Mouse (Mus musculus) lung, embryonic 16.5 days (tissue): Measurements from ENCODE around the gene Ostf1. TPM values are rescaled to one million over a fixed set of nuclear protein-coding genes. Genes with fewer than 3 reads are reported as not detected.

Experiments
- ATAC-seq: fragments of 200-750 bp; cut with Nextera tagmentation; 2 replicates; pipeline ENCODE4 v1.8.0; 2017; ENCODE audit warnings: low read depth, mild to moderate bottlenecking, moderate library complexity
- H3K27ac ChIP-seq: fragments of 300-500 bp; sonication (generic); 2 replicates; pipeline ENCODE4 v1.5.1; 2014; ENCODE audit warnings: mild to moderate bottlenecking, control low read depth, low read length
- H3K27me3 ChIP-seq: fragments of 300-500 bp; sonication (generic); 2 replicates; pipeline ENCODE4 v1.6.1; 2014; ENCODE audit warnings: low read depth, low read length, mixed read lengths; ENCODE audit not compliant: control insufficient read depth, insufficient read depth
- H3K36me3 ChIP-seq: fragments of 300-500 bp; sonication (generic); 2 replicates; pipeline ENCODE4 v1.6.1; 2014; ENCODE audit warnings: low read length; ENCODE audit not compliant: control insufficient read depth, insufficient read depth
- H3K4me1 ChIP-seq: fragments of 300-500 bp; sonication (generic); replicated peaks from 2 replicates; pipeline ENCODE4 v1.6.1; 2014; ENCODE audit warnings: low read length, mixed read lengths; ENCODE audit not compliant: control insufficient read depth, insufficient read depth
- H3K4me2 ChIP-seq: fragments of 300-500 bp; sonication (generic); 2 replicates; pipeline ENCODE4 v1.6.1; 2014; ENCODE audit warnings: low read depth, low read length, control low read depth
- H3K4me3 ChIP-seq: fragments of 300-500 bp; sonication (generic); 2 replicates; pipeline ENCODE4 v1.5.1; 2014; ENCODE audit warnings: mild to moderate bottlenecking, low read length, control low read depth
- H3K9ac ChIP-seq: fragments of 300-500 bp; sonication (generic); 2 replicates; pipeline ENCODE4 v1.6.1; 2014; ENCODE audit warnings: low read length, control low read depth
- H3K9me3 ChIP-seq: fragments of 300-500 bp; sonication (generic); 2 replicates; pipeline ENCODE4 v1.6.1; 2016; ENCODE audit warnings: low read length; ENCODE audit not compliant: control insufficient read depth
- WGBS: fragments of 180-500 bp; shearing (Covaris S2); extraction: QIAGEN DNeasy Blood & Tissue Kit; methylation state at CpG from one replicate; pipeline ENCODE4 v1.1.7; 2014; 5-methylcytosine and 5-hydroxymethylcytosine counted together
- polyA plus RNA-seq: library from polyadenylated mRNA; unstranded; fragments of >200 nt; fragmentation: Nextera tagmentation; extraction: Ambion mirVana; gene quantifications from 2 replicates; pipeline ENCODE4 v1.2.1, GENCODE M21; 2015

The Ostf1 gene
- polyA plus RNA-seq, 1 experiment from 2014 or later, result 111 TPM

DNA sequence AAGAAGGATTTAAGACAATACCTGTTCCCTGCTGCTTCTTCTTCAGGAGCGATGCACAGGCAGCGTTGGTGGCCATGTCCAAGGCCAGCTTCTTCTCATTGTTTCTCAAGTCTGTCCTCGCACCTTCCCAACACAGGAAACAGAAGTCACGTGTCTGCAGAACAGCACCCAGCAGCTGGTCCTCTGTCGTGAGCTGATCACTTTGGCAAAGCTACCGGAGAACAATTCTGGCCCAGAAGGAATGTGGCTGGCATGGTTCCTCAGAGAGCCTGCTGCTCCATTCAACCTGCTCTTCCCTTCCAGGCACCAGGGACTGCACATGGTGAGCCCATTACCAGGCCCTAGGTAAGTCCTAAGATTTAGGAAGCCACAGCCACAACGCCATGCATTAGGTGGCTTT is 47.0 kb downstream of the Ostf1 start:
- no peaks in the 10 kb centered on the region for H3K27me3 ChIP-seq
- WGBS, result 85% methylated on average over 7 of the region's 7 CpGs
- ATAC-seq, result no peak

DNA sequence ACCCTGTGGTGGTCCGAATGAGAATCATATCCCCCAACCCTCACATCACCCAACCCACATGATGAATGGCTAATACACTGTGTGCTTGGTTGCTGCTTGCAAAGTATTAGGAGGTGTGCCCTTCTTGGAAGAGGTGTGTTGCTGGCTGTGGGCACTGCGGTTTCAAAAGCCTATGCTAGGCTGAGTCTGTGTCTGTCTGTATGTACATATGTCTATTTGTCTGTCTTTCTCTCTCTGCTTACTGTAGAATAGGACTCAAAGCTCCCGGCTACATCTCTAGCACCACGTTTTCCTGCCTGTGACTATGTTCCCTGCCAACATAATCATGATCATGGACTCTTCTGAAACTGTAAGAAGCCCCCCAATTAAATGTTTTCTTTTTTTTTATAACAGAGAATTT is 47.9 kb downstream of the Ostf1 start:
- peaks cover 14% of the 10 kb centered on the region for H3K36me3 ChIP-seq
- no peak overlapping the region for H3K4me2 ChIP-seq
- H3K9ac ChIP-seq, result no peak overlapping the region
- H3K9me3 ChIP-seq, result no peaks in the 10 kb centered on the region
- H3K4me3 ChIP-seq, result no peak overlapping the region
- no peak for ATAC-seq
- H3K27ac ChIP-seq, result no peak overlapping the region
- H3K27me3 ChIP-seq, result no peaks in the 10 kb centered on the region
- H3K4me1 ChIP-seq, result peaks cover 6% of the 10 kb centered on the region
- 82% methylated on average over 4 of the region's 4 CpGs for WGBS

More for the DNA sequence above, 47.0 kb downstream of the Ostf1 start:
- no peak overlapping the region for H3K27ac ChIP-seq
- no peaks in the 10 kb centered on the region for H3K9me3 ChIP-seq
- H3K4me2 ChIP-seq, result no peak overlapping the region
- peaks cover 14% of the 10 kb centered on the region for H3K36me3 ChIP-seq
- H3K4me1 ChIP-seq, result peaks cover 6% of the 10 kb centered on the region; the same call in 1 of the 2 replicates
- H3K9ac ChIP-seq, result no peak overlapping the region
- no peak overlapping the region for H3K4me3 ChIP-seq

DNA sequence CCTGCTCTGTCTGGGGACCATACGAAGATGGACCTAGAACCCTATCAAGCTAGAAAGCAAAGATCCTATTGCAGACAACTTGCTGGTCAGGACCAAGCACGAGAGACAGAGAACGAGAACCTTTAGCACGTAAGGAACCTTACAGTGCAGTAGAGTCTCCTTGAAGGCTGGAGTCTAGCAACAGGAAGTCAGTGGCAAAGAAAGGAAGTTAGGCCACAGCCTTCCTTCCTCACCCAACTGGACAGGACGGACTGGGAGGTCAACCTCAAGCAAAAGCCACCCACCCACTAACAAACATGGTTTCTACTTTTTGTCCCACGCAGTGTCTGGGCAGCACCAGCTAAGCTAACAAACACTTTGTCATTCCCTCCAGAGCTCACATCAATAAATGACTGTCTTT is 48.7 kb downstream of the Ostf1 start:
- 76% methylated on average over 6 of the region's 6 CpGs for WGBS
- no peaks in the 10 kb centered on the region for H3K9me3 ChIP-seq

DNA sequence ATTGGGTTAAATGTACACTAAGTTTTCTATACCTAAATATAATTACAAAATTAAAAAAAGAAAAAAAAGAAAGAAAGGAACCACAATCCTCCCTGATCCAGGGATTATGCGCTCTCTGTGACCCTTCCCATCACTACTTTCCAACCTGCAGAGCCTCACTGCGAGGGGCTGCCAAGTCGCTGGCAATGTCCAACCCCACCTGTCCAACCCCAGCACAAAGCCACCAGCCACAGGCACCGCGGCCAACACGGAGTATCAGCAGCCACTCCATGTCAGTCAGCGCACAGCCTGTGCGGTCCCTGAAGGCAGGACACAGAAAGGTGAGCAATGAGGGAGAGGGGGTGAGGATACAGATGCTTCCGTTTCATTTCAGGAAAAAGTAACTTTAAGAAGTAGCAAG is 49.4 kb downstream of the Ostf1 start:
- no peaks in the 10 kb centered on the region for H3K9me3 ChIP-seq
- no peak for ATAC-seq

More for the DNA sequence above, 48.7 kb downstream of the Ostf1 start:
- H3K9ac ChIP-seq, result no peak overlapping the region
- H3K27me3 ChIP-seq, result no peaks in the 10 kb centered on the region
- H3K27ac ChIP-seq, result no peak overlapping the region
- H3K4me3 ChIP-seq, result no peak overlapping the region
- ATAC-seq, result no peak
- H3K36me3 ChIP-seq, result peaks cover 14% of the 10 kb centered on the region
- no peak overlapping the region for H3K4me2 ChIP-seq
- peaks cover 14% of the 10 kb centered on the region for H3K4me1 ChIP-seq

DNA sequence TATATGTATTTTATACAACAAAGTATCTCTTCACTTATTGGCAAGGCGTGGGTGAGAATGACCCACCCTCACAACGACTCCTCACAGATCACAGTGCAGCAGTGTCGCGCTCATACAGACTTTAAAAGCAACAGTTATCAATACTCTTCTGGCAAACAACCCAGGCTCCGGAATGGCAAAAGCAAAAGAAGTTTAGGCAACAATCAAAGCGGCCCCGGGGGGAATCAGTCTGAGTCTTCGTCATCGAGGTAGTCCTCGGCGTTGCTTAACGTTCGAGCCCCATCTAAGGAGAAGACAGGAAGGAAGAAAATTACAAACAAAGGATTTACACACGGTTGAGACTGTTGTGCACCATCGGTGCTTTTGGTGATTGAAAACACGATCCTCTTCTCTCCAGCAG is 50.6 kb downstream of the Ostf1 start:
- Histone ChIP-seq H3K4me3 (no peak overlapping the region), H3K4me1 (peaks cover 12% of the 10 kb centered on the region), H3K9ac (no peak overlapping the region), H3K27ac (no peak overlapping the region), H3K36me3 (peaks cover 14% of the 10 kb centered on the region), H3K27me3 (no peaks in the 10 kb centered on the region), H3K9me3 (no peaks in the 10 kb centered on the region), H3K4me2 (no peak overlapping the region)
- no peak for ATAC-seq
- WGBS, result 85% methylated on average over 16 of the region's 16 CpGs

More for the DNA sequence above, 49.4 kb downstream of the Ostf1 start:
- H3K36me3 ChIP-seq, result peaks cover 14% of the 10 kb centered on the region
- H3K4me3 ChIP-seq, result no peak overlapping the region
- H3K27ac ChIP-seq, result no peak overlapping the region
- no peak overlapping the region for H3K4me2 ChIP-seq
- no peak overlapping the region for H3K9ac ChIP-seq
- WGBS, result 89% methylated on average over 9 of the region's 9 CpGs
- no peaks in the 10 kb centered on the region for H3K27me3 ChIP-seq
- H3K4me1 ChIP-seq, result peaks cover 14% of the 10 kb centered on the region

DNA sequence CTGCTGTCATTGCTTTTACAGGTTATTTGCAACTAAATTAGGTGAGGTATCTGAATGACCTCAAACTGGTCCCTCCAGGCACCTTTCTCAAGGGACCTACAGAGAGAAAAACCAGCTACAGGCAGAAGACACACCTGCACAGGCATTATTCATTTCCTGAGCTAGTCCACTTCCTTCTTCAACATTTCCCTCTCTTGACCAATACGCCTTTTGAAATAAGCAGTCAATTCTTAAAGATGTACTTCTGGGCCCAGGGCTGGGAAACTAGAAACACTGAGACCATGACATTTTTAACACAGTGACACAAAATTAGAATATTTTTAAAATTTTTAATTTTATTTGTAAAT is 52.6 kb downstream of the Ostf1 start:
- no peak overlapping the region; the same call in 1 of the 2 replicates for H3K9ac ChIP-seq
- H3K9me3 ChIP-seq, result no peaks in the 10 kb centered on the region
- no peak overlapping the region for H3K4me2 ChIP-seq
- 89% methylated on average over 1 of the region's 1 CpGs for WGBS
- H3K4me3 ChIP-seq, result no peak overlapping the region
- H3K27me3 ChIP-seq, result no peaks in the 10 kb centered on the region
- H3K27ac ChIP-seq, result peak overlapping the region; percentile 84
- no peak for ATAC-seq
- peaks cover 12% of the 10 kb centered on the region for H3K4me1 ChIP-seq
- peaks cover 8% of the 10 kb centered on the region; the same call in 1 of the 2 replicates for H3K36me3 ChIP-seq

DNA sequence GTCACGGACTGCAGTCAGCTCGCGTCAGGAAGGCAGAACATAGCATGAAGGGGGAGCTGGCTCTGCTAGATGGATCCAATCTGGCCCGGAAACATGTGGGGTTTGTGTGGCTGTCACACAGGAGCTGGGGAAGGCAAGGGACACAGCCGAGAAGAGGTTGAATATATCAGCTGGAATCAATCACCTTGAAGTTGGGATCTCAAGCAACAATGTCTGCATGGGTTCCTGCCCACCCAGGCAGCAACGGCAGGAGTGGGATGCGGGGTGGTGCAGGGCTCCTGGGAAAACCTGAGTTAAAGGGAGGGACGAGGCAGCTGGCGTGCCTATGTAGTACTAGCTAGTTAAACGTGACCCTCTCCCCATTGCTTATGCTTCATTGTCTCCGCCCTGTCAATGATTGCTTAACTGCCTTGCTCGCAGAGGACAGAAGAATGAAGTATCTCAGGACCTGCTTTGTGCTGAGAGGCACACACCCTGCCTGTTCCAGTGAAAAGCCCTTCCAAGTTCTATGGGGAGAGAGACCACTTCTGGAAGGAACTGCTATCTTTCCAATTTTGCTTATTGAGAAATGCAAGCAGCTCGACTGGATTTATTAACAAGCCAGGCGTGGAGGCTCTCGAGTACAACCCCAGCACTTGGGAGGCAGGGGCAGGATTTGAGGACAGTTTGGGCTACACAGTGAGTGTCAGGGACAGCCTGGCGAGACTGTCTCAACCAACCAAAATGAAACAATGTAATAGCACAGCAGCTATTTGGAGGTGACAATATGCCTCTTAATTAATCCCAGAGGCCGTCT is 53.2 kb downstream of the Ostf1 start:
- peak; percentile 93 for ATAC-seq
- Histone ChIP-seq H3K4me1 (peaks cover 12% of the 10 kb centered on the region), H3K9ac (peak overlapping the region; percentile 27; the same call in 1 of the 2 replicates), H3K9me3 (no peaks in the 10 kb centered on the region), H3K4me2 (peak overlapping the region; percentile 50), H3K27ac (peak overlapping the region; percentile 84), H3K4me3 (peak overlapping the region; percentile 16), H3K36me3 (peaks cover 4% of the 10 kb centered on the region; the same call in 1 of the 2 replicates), H3K27me3 (no peaks in the 10 kb centered on the region)
- 24% methylated on average over 17 of the region's 17 CpGs for WGBS

DNA sequence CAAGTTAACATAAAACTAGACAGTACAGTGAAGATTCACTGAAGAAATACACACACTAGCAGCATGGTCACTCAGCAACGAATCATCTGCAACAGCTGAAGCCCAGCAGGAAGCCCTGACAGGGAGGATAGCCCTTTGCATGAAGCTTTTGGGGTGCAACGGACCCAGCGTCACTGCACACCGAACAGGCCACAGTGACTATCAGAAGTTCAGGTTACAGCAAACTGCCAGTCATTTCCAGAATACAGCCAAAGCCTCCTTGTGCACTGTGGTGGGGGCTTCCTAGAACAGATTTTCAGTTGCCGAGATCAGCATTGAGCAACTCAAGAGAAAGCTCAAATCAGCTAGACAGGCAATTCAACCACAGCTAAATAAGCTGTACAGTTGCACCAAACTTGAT is 54.3 kb downstream of the Ostf1 start:
- Histone ChIP-seq H3K4me2 (no peak overlapping the region), H3K27ac (no peak overlapping the region), H3K4me3 (no peak overlapping the region), H3K36me3 (peaks cover 4% of the 10 kb centered on the region; the same call in 1 of the 2 replicates), H3K9ac (no peak overlapping the region), H3K9me3 (no peaks in the 10 kb centered on the region), H3K27me3 (no peaks in the 10 kb centered on the region), H3K4me1 (peaks cover 12% of the 10 kb centered on the region)
- no peak for ATAC-seq
- 74% methylated on average over 5 of the region's 5 CpGs for WGBS

DNA sequence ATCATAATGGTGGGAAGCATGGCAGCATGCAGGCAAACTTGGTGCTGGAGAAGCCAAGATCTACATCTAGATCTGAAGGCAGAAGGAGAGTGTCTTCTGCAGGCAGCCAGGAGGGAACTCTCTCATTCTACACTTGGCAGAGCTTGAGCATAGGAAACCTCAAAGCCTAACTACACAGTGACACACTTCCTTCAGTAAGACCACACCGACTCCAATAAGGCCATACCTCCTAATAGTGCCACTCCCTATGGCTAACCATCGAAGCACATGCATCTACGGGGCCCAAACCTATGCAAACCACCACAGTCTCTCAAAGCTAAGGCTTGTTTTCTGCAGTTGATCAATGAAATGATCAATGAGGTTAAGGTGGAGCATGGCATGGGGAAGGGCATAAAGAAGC is 55.7 kb downstream of the Ostf1 start:
- 87% methylated on average over 3 of the region's 3 CpGs for WGBS
- peaks cover 12% of the 10 kb centered on the region for H3K4me1 ChIP-seq
- no peak overlapping the region for H3K4me3 ChIP-seq
- no peak overlapping the region for H3K9ac ChIP-seq
- H3K36me3 ChIP-seq, result no peaks in the 10 kb centered on the region
- ATAC-seq, result no peak
- no peaks in the 10 kb centered on the region for H3K9me3 ChIP-seq
- H3K27me3 ChIP-seq, result no peaks in the 10 kb centered on the region
- H3K4me2 ChIP-seq, result no peak overlapping the region
- H3K27ac ChIP-seq, result no peak overlapping the region
